ENCODE assay signal across 14 mouse cellular contexts in the genomic region with DNA sequence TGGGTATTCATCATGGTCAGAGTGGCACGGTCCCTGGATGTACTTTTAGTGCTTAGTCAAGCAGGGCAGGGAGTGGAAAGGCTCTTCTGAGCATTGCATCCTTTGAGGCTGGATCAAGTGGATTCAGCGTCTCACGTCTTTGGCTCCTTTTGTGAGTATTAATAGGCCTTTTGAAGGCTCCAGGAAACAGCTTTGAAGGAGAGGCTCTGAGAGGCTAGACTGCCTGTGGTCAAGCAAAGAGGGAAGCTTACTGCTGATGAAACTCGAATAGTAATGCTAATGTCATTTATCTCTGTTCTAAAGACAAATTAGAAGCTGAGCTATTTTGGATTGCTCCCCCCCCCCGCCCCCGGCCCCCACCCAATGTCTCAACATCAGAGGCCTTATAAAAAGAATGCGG.
A peak's percentile ranks its signal among the peaks of the same experiment; 100 is the strongest.
DNase-seq lines count a peak whose midpoint lies in the region; ATAC-seq and TF ChIP-seq lines count a peak whose summit lies in the region.
"Had no signal": no experiment of that assay in that cellular context is flagged by ENCODE, and none has a peak within 500 bp of the region (broad histone marks: within the 10 kb centered on the region; RNA-seq: fewer than 3 reads in every experiment).

No protein-coding gene starts in this region.

- TF ChIP-seq EP300 in stomach, postnatal 0 days (optimal IDR thresholded peaks at IDR 0.05): no peak

- no peak for TF ChIP-seq POLR2A in brain, embryonic 14.5 days (IDR thresholded peaks at IDR 0.05; ENCODE audit: borderline replicate concordance, extremely low read depth, insufficient read depth, insufficient read length, poor library complexity, severe bottlenecking)

- no peaks in the 10 kb centered on the region for H3K27me3 ChIP-seq in forebrain, embryonic 14.5 days (replicated peaks; ENCODE audit: control insufficient read depth, insufficient read depth, low read length)
- no peaks in the 10 kb centered on the region for H3K27me3 ChIP-seq in forebrain, embryonic 15.5 days
- H3K27me3 ChIP-seq in midbrain, embryonic 11.5 days (ENCODE audit: control insufficient read depth, insufficient read depth, low read length): no peaks in the 10 kb centered on the region
- no peaks in the 10 kb centered on the region for H3K27me3 ChIP-seq in midbrain, embryonic 16.5 days (ENCODE audit: control insufficient read depth, insufficient read depth, low read depth, low read length)
- H3K27me3 ChIP-seq in stomach, postnatal 0 days (ENCODE audit: control insufficient read depth, insufficient read depth, low read length): no peaks in the 10 kb centered on the region
- H3K27me3 ChIP-seq: hindbrain, embryonic 12.5 days; intestine, embryonic 15.5 days; limb, embryonic 15.5 days had no signal

- no peak overlapping the region for H3K4me2 ChIP-seq in forebrain, embryonic 14.5 days (ENCODE audit: low read length)
- no peak overlapping the region for H3K4me2 ChIP-seq in forebrain, embryonic 15.5 days (replicated peaks)
- H3K4me2 ChIP-seq in midbrain, embryonic 11.5 days: no peak overlapping the region
- H3K4me2 ChIP-seq in midbrain, embryonic 16.5 days (ENCODE audit: low read length): no peak overlapping the region
- peak overlapping the region; percentile 17; the same call in 1 of the 2 replicates for H3K4me2 ChIP-seq in stomach, postnatal 0 days (replicated peaks; ENCODE audit: low read depth)
- H3K4me2 ChIP-seq: hindbrain, embryonic 12.5 days; intestine, embryonic 15.5 days; limb, embryonic 15.5 days had no signal

- ATAC-seq in forebrain, embryonic 14.5 days: no peak
- ATAC-seq in forebrain, embryonic 15.5 days (replicated peaks): no peak
- no peak for ATAC-seq in midbrain, embryonic 11.5 days (ENCODE audit: low FRiP score)
- ATAC-seq in midbrain, embryonic 16.5 days: no peak
- peak; percentile 29; the same call in 1 of the 2 replicates for ATAC-seq in stomach, postnatal 0 days (ENCODE audit: low FRiP score, low TSS enrichment)
- ATAC-seq: intestine, embryonic 15.5 days had no signal

- no peaks in the 10 kb centered on the region for H3K9me3 ChIP-seq in forebrain, embryonic 14.5 days (replicated peaks; ENCODE audit: control insufficient read depth, low read length)
- no peaks in the 10 kb centered on the region for H3K9me3 ChIP-seq in forebrain, embryonic 15.5 days
- no peaks in the 10 kb centered on the region for H3K9me3 ChIP-seq in midbrain, embryonic 11.5 days (ENCODE audit: control insufficient read depth, low read length)
- no peaks in the 10 kb centered on the region for H3K9me3 ChIP-seq in midbrain, embryonic 16.5 days (replicated peaks; ENCODE audit: control insufficient read depth, low read length, poor library complexity, severe bottlenecking)
- no peaks in the 10 kb centered on the region for H3K9me3 ChIP-seq in stomach, postnatal 0 days (ENCODE audit: control insufficient read depth, low read length)
- H3K9me3 ChIP-seq: hindbrain, embryonic 12.5 days; intestine, embryonic 15.5 days; limb, embryonic 15.5 days had no signal

- no peak for TF ChIP-seq CTCF in brain, embryonic 14.5 days (IDR thresholded peaks at IDR 0.05; ENCODE audit: borderline replicate concordance, extremely low read depth, insufficient read depth, insufficient read length)
- no peak for TF ChIP-seq CTCF in stomach, postnatal 0 days (IDR thresholded peaks at IDR 0.05; ENCODE audit: low read depth)

- no peak overlapping the region for H3K27ac ChIP-seq in forebrain, embryonic 14.5 days (ENCODE audit: low read depth, low read length)
- H3K27ac ChIP-seq in forebrain, embryonic 15.5 days (replicated peaks): no peak overlapping the region
- H3K27ac ChIP-seq in midbrain, embryonic 11.5 days (ENCODE audit: low read depth, low read length): no peak overlapping the region
- no peak overlapping the region for H3K27ac ChIP-seq in midbrain, embryonic 16.5 days (ENCODE audit: low read length)
- 0 out of 2 replicates have a peak overlapping the region, but pooled peaks have one; percentile 35 for H3K27ac ChIP-seq in stomach, postnatal 0 days (replicated peaks)
- H3K27ac ChIP-seq: hindbrain, embryonic 12.5 days; intestine, embryonic 15.5 days; limb, embryonic 15.5 days had no signal

- H3K36me3 ChIP-seq in forebrain, embryonic 14.5 days (ENCODE audit: control insufficient read depth, insufficient read depth, low read length): no peaks in the 10 kb centered on the region
- H3K36me3 ChIP-seq in forebrain, embryonic 15.5 days: no peaks in the 10 kb centered on the region
- no peaks in the 10 kb centered on the region for H3K36me3 ChIP-seq in midbrain, embryonic 11.5 days (ENCODE audit: control insufficient read depth, insufficient read depth, low read length)
- no peaks in the 10 kb centered on the region for H3K36me3 ChIP-seq in midbrain, embryonic 16.5 days (ENCODE audit: control insufficient read depth, insufficient read depth, low read length)
- no peaks in the 10 kb centered on the region for H3K36me3 ChIP-seq in stomach, postnatal 0 days (ENCODE audit: control insufficient read depth, insufficient read depth, low read length)
- H3K36me3 ChIP-seq: hindbrain, embryonic 12.5 days; intestine, embryonic 15.5 days; limb, embryonic 15.5 days had no signal

- WGBS in forebrain, embryonic 14.5 days: 14% methylated on average over 7 of the region's 7 CpGs
- WGBS in forebrain, embryonic 15.5 days: 12% methylated on average over 7 of the region's 7 CpGs
- WGBS in midbrain, embryonic 11.5 days: 26% methylated on average over 7 of the region's 7 CpGs
- WGBS in midbrain, embryonic 16.5 days: 11% methylated on average over 7 of the region's 7 CpGs
- WGBS in stomach, postnatal 0 days: 45% methylated on average over 7 of the region's 7 CpGs

- H3K4me3 ChIP-seq in forebrain, embryonic 14.5 days (ENCODE audit: low read depth, low read length): no peak overlapping the region
- no peak overlapping the region for H3K4me3 ChIP-seq in forebrain, embryonic 15.5 days
- H3K4me3 ChIP-seq in midbrain, embryonic 11.5 days (ENCODE audit: low read depth, low read length): no peak overlapping the region
- H3K4me3 ChIP-seq in midbrain, embryonic 16.5 days (ENCODE audit: low read depth, low read length): no peak overlapping the region
- no peak overlapping the region for H3K4me3 ChIP-seq in stomach, postnatal 0 days (ENCODE audit: low read depth, low read length)
- H3K4me3 ChIP-seq: hindbrain, embryonic 12.5 days; intestine, embryonic 15.5 days; limb, embryonic 15.5 days had no signal

- peak; percentile 22 for DNase-seq in forebrain, embryonic 14.5 days (ENCODE audit: low spot score)
- DNase-seq in midbrain, embryonic 11.5 days (ENCODE audit: low spot score, missing footprints): peak; percentile 86
- DNase-seq in brain, embryonic 14.5 days (ENCODE audit: low read depth): peak; percentile 50
- DNase-seq in stomach, postnatal 0 days (ENCODE audit: low spot score): no peak
- no peak for DNase-seq in cerebellum, postnatal 4 days (ENCODE audit: low spot score in 2 of 2)
- DNase-seq in urinary bladder, adult 18-20 months (ENCODE audit: low spot score in 2 of 2): no peak
- DNase-seq: adrenal gland, postnatal 10 days; heart, adult 18-20 months; kidney, postnatal 25 days had no signal

- H3K4me1 ChIP-seq in forebrain, embryonic 14.5 days (ENCODE audit: control insufficient read depth, insufficient read depth, low read length): no peaks in the 10 kb centered on the region
- H3K4me1 ChIP-seq in forebrain, embryonic 15.5 days: 0 out of 2 replicates have a peak, but pooled peaks cover 3% of the 10 kb centered on the region
- peaks cover 4% of the 10 kb centered on the region; the same call in 1 of the 2 replicates for H3K4me1 ChIP-seq in midbrain, embryonic 11.5 days (ENCODE audit: control insufficient read depth, insufficient read depth, low read length)
- H3K4me1 ChIP-seq in midbrain, embryonic 16.5 days (ENCODE audit: control insufficient read depth, insufficient read depth, low read length): no peaks in the 10 kb centered on the region
- H3K4me1 ChIP-seq in stomach, postnatal 0 days (replicated peaks; ENCODE audit: control insufficient read depth, insufficient read depth): no peaks in the 10 kb centered on the region
- H3K4me1 ChIP-seq: hindbrain, embryonic 12.5 days; intestine, embryonic 15.5 days; limb, embryonic 15.5 days had no signal

- no peak overlapping the region for H3K9ac ChIP-seq in forebrain, embryonic 14.5 days (ENCODE audit: low read length)
- no peak overlapping the region for H3K9ac ChIP-seq in forebrain, embryonic 15.5 days (replicated peaks)
- H3K9ac ChIP-seq in midbrain, embryonic 11.5 days (ENCODE audit: low read length): no peak overlapping the region
- no peak overlapping the region for H3K9ac ChIP-seq in midbrain, embryonic 16.5 days (ENCODE audit: low read depth, low read length)
- H3K9ac ChIP-seq in stomach, postnatal 0 days (ENCODE audit: low read length): no peak overlapping the region
- H3K9ac ChIP-seq: hindbrain, embryonic 12.5 days; intestine, embryonic 15.5 days; limb, embryonic 15.5 days had no signal

Comparison
In these comparisons a context has a peak if more than half of its experiments do, and no peak if none do; other contexts are left out.
1. DNase-seq: peak in forebrain, embryonic 14.5 days (single experiment), midbrain, embryonic 11.5 days (single experiment) and brain, embryonic 14.5 days (single experiment); none in stomach, postnatal 0 days (single experiment), cerebellum, postnatal 4 days (0 of 2) and urinary bladder, adult 18-20 months (0 of 2).